Mouse (Mus musculus) right cerebral cortex, adult 18-20 months (tissue): ENCODE data around the gene Mrpl16.

Source experiments
- DNase-seq: peaks from one replicate; pipeline ENCODE4 v3.0.0; 2022; ENCODE audit warnings: mixed read lengths

The Mrpl16 gene

GRCm38 (mm10) chr19:11807251-11807650, 37.1 kb downstream of the Mrpl16 start:
- no peak for DNase-seq

GRCm38 (mm10) chr19:11807822-11808221, 37.6 kb downstream of the Mrpl16 start:
- DNase-seq = no peak

GRCm38 (mm10) chr19:11808452-11808851, 38.3 kb downstream of the Mrpl16 start:
- DNase-seq = no peak

- DNase-seq = no peak
Observed at GRCm38 (mm10) chr19:11810003-11810758, 40.0 kb downstream of the Mrpl16 start.

GRCm38 (mm10) chr19:11810856-11811255, 40.7 kb downstream of the Mrpl16 start:
- no peak for DNase-seq

- no peak for DNase-seq
Observed at GRCm38 (mm10) chr19:11811688-11812365, 41.6 kb downstream of the Mrpl16 start.

- no peak for DNase-seq
Observed at GRCm38 (mm10) chr19:11813136-11813535, 42.9 kb downstream of the Mrpl16 start.

GRCm38 (mm10) chr19:11813649-11814048, 43.5 kb downstream of the Mrpl16 start:
- no peak for DNase-seq

DNA sequence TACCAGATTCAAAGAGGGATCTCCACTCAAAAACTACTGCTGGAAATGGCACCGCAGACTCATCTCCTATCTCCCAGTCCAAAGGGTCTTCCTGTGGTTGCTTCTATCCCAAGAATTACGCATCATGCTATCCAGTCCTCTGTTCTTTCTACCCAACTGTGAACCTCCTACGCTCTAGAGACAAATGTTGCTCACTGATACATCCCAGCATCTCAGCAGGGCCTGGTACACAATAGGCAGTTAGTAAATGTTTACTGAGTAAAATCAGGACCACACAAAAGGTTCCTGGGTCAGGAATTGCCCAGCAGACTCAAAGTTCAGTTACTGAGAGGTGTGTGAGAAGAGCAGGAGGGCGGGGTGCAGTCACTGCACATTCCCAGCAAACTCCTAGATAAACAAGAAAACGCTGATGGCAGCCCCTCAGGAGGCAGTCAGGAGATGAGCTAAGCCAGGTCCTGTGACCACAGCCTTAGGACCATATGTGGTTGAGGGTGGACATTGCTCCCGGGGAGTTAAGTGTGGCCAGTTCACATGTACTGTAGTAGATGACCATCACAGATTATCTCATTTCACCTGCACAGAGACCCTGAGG, 44.6 kb downstream of the Mrpl16 start:
- DNase-seq = no peak

DNA sequence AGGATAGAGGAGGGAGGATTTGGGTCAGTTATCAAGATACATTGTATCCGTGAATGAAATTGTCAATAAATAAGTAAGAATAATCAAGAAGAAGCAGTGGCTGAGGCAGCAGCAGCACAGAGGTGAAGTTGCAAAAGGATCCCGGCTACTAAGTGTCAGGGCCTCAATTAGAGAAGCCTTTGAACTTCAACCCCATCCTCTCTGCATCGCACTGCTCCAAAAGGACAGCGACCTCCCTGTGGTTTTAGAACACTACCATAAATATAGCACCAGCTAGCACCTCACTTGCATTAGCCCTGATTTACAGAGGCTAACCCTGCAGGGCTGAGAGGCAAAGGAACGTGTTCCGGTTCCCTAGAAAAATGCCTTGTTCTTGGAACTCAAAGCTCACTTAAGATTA, 46.5 kb downstream of the Mrpl16 start:
- DNase-seq = no peak

DNA sequence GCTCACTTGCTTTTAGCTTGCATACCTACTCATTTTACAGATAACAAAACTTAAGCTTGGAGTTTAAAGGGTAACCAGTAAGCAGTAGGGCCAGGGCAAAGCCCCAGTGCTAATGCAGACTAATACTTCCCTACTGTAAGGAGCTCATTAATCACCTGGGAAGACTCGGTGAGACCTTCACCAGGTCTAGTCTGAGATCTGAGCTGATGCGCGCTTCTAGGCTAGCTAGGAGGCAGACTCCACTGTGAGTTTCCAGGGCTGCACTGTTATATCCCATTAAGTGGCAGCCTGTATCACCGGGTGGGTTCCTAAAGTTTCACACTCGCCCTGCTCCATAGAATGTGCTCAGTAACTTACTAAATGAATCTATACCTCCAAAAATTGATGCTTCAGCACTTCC, 47.4 kb downstream of the Mrpl16 start:
- no peak for DNase-seq

GRCm38 (mm10) chr19:11818199-11819142, 48.3 kb downstream of the Mrpl16 start:
- peak; percentile 63 for DNase-seq

DNA sequence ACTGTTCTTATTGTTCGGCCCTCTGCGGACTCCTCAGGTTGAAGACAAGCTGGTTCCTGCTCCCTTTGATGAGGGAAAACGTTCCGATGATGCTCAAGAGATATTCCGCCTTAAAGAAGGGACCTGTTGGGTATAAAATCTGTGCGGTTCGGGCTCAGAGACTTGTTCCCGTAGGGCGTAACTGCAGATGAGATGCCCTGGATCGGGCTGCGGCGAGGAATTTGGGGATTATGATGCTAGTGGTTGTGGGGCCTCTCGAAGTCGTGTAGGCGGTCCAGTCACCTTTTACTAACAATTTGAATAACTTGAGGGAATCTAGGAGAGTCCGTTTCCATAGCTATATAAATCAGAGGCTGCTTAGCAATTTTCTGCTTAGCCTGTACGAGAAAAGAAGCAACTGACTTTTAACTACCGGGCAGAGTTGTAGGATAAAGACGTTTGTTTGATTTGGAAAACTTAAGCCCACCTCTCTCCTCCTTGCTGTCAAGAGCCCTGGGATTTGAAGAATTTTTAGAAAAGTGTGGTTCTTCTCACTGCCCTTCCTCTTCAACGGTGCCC, 49.0 kb downstream of the Mrpl16 start, which contains the start of gene Stx3:
TSS of gene Stx3 (minus strand) at position 261 of the 558 bp plus-strand sequence.
- no peak for DNase-seq

DNA sequence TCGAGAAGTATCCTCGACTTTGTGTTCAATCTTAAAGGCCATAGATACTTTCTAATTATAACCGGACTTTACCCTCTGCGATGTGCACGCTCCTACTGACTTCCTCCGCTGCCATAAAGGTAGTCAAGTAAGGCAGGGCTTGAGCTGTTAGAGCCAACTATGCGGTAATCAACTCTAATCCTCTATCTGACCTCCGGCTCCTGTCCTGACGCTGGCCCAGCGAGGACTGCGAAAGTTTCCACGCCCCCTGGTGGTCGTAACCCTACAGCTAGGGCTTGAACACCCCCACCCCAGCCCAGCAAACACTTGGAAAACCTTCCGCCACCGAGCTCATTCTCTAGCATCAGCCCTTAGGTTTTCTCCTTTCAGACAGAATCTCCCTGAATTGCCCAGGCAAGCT, 49.6 kb downstream of the Mrpl16 start:
- peak; percentile 49 for DNase-seq

- DNase-seq = no peak
Observed at GRCm38 (mm10) chr19:11820211-11820610, 50.0 kb downstream of the Mrpl16 start.

GRCm38 (mm10) chr19:11823346-11824065, 53.3 kb downstream of the Mrpl16 start:
- DNase-seq = no peak
